Mouse (Mus musculus) heart, embryonic 14.5 days (tissue): ENCODE measurements around the gene Pakap. TPM values are rescaled to one million over a fixed set of nuclear protein-coding genes. Genes with fewer than 3 reads are reported as not detected.

ENCODE experiments used
- ATAC-seq: fragments of 200-750 bp; cut with Nextera tagmentation; 2 replicates; pipeline ENCODE4 v1.8.0; 2017; ENCODE audit warnings: low read depth, moderate TSS enrichment; ENCODE audit not compliant: insufficient number of reproducible peaks, insufficient read depth, low FRiP score
- H3K27ac ChIP-seq, 2 experiments: fragments of 200-500 bp in 1 of 2; fragments of 300-500 bp in 1 of 2; sonication (generic) in 1 of 2; replicated peaks in 1 of 2; 2 replicates each; pipeline ENCODE4 v1.5.1; 2012 to 2014; ENCODE audit warnings: low read depth in 2 of 2, low read length in 2 of 2, control low read depth in 1 of 2, mild to moderate bottlenecking in 1 of 2, mixed read lengths in 1 of 2; ENCODE audit not compliant: control insufficient read depth in 1 of 2, insufficient read depth in 1 of 2
- H3K27me3 ChIP-seq: fragments of 300-500 bp; sonication (generic); 2 replicates; pipeline ENCODE4 v1.6.1; 2014; ENCODE audit warnings: mild to moderate bottlenecking, low read length, control low read depth; ENCODE audit not compliant: control insufficient read depth, insufficient read depth
- H3K36me3 ChIP-seq: fragments of 300-500 bp; sonication (generic); 2 replicates; pipeline ENCODE4 v1.6.1; 2014; ENCODE audit warnings: mild to moderate bottlenecking, control low read depth, low read length, mixed read lengths; ENCODE audit not compliant: control insufficient read depth, insufficient read depth
- H3K4me1 ChIP-seq, 2 experiments: fragments of 200-500 bp in 1 of 2; fragments of 300-500 bp in 1 of 2; sonication (generic) in 1 of 2; 2 replicates each; pipeline ENCODE4 v1.6.1; 2012 to 2014; ENCODE audit warnings: low read length in 2 of 2, control low read depth in 1 of 2, mixed read lengths in 1 of 2; ENCODE audit not compliant: control insufficient read depth in 2 of 2, insufficient read depth in 2 of 2
- H3K4me2 ChIP-seq: fragments of 300-500 bp; sonication (generic); 2 replicates; pipeline ENCODE4 v1.6.1; 2014; ENCODE audit warnings: mild to moderate bottlenecking, low read length
- H3K4me3 ChIP-seq, 2 experiments: fragments of 200-500 bp in 1 of 2; fragments of 300-500 bp in 1 of 2; sonication (generic) in 1 of 2; 2 replicates each; pipeline ENCODE4 v1.5.1; 2012 to 2014; ENCODE audit warnings: low read length in 2 of 2, mild to moderate bottlenecking in 2 of 2, control low read depth in 1 of 2, low read depth in 1 of 2, moderate library complexity in 1 of 2; ENCODE audit not compliant: control insufficient read depth in 1 of 2, insufficient read depth in 1 of 2
- H3K9ac ChIP-seq: fragments of 300-500 bp; sonication (generic); 2 replicates; pipeline ENCODE4 v1.6.1; 2014; ENCODE audit warnings: mild to moderate bottlenecking, low read length
- H3K9me3 ChIP-seq: fragments of 300-500 bp; sonication (generic); 2 replicates; pipeline ENCODE4 v1.6.1; 2016; ENCODE audit warnings: low read length, control low read depth; ENCODE audit not compliant: control insufficient read depth
- WGBS: fragments of 180-500 bp; shearing (Covaris S2); extraction: QIAGEN DNeasy Blood & Tissue Kit; methylation state at CpG from one replicate; pipeline ENCODE4 v1.1.7; 2014; 5-methylcytosine and 5-hydroxymethylcytosine counted together
- polyA plus RNA-seq: library from polyadenylated mRNA; unstranded; fragments of >200 nt; fragmentation: Nextera tagmentation; extraction: Ambion mirVana; gene quantifications from 2 replicates; pipeline ENCODE4 v1.2.1, GENCODE M21; 2014

Gene Pakap
- polyA plus RNA-seq, 1 experiment from 2014 or later: 59.6 TPM

DNA sequence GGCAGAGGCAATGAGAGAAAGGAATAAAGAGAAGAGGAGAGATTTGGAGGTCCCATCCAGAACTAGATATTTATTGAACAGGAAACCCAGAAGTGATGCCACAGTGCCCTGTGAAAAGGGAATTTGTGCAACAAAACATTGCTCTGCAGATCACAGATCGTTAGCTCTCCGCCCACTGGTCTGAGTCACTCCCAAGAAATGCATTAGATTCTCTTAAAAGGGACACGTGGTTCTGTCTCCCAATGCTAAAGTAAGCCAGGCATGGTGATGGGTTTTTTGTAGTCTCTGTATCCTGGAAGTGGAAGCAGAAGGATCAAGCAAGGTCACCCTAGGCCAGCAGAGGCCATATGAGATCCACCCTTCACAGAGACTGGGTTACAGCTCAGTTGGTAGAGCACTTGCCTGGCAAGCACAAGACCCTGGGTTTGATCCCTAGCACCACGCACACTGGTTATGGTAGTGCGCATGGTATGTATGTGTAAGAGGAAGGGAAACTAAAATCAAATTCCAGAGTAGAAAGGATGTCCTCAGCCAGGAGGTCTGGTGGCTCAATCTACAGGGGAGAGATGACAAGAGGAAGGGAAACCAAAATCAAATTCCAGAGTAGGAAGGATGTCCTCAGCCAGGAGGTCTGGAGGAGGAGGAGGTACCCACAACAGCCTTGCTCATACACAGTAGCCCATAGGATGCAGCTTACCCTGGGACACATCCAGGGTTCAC, 84.4 kb downstream of the Pakap start:
- Histone ChIP-seq H3K27me3 (no peaks in the 10 kb centered on the region), H3K9me3 (no peaks in the 10 kb centered on the region), H3K4me1 (no peaks in the 10 kb centered on the region), H3K4me2 (no peak overlapping the region), H3K9ac (no peak overlapping the region), H3K4me3 (no peak overlapping the region), H3K27ac (no peak overlapping the region), H3K36me3 (peaks cover 90% of the 10 kb centered on the region)
- WGBS: 77% methylated on average over 5 of the region's 5 CpGs
- ATAC-seq: no peak

DNA sequence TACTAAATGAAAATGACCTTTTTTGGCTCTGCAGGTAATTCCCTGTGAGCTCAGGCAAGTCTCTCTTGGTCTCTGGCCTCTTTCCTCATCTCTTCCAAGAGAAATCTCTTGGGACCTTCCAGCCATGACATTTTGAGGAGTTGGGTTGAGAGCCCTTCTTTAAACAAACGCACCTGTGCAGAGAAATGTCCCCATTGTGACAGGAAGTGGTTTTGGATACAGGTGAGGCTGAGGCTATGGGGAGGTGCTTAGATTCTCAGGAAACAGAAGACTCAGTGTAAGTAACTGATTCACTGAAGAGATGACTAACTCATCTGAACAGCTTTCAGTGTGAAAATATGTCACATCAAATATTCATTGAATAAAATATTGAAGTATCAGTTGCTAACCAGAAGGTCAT, 88.0 kb downstream of the Pakap start:
- Histone ChIP-seq H3K4me3 (no peak overlapping the region), H3K27me3 (no peaks in the 10 kb centered on the region), H3K4me2 (no peak overlapping the region), H3K27ac (no peak overlapping the region), H3K36me3 (peaks cover 65% of the 10 kb centered on the region), H3K9ac (no peak overlapping the region), H3K4me1 (peaks cover 10 to 16% of the 10 kb centered on the region in 2 experiments), H3K9me3 (no peaks in the 10 kb centered on the region)
- WGBS: 84% methylated on average over 1 of the region's 1 CpGs
- no peak for ATAC-seq

DNA sequence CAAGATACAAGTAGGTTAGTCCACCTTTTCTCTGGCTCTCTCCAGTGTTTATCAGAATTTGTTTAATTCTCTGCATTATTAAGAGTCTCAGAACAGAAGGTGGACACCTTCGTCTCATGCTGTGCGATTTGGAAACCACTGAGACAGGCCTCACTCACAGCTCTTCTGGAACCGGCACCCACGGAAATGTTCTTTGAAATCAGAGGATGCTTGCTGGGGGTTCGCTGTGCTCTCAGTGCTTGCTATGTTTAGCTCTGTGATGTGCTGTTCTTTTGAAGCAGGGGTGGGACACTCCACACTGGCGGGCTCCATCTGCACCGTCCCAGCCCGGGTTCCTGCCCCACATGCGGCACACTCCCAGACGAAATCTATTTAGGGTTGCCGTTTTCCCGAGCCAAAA, 88.4 kb downstream of the Pakap start:
- no peak overlapping the region for H3K9ac ChIP-seq
- 71% methylated on average over 12 of the region's 12 CpGs for WGBS
- peaks cover 10 to 19% of the 10 kb centered on the region in 2 experiments for H3K4me1 ChIP-seq
- H3K27ac ChIP-seq: no peak overlapping the region
- no peaks in the 10 kb centered on the region for H3K27me3 ChIP-seq
- no peak overlapping the region for H3K4me3 ChIP-seq
- peaks cover 61% of the 10 kb centered on the region for H3K36me3 ChIP-seq
- no peaks in the 10 kb centered on the region for H3K9me3 ChIP-seq
- H3K4me2 ChIP-seq: no peak overlapping the region
- no peak for ATAC-seq

DNA sequence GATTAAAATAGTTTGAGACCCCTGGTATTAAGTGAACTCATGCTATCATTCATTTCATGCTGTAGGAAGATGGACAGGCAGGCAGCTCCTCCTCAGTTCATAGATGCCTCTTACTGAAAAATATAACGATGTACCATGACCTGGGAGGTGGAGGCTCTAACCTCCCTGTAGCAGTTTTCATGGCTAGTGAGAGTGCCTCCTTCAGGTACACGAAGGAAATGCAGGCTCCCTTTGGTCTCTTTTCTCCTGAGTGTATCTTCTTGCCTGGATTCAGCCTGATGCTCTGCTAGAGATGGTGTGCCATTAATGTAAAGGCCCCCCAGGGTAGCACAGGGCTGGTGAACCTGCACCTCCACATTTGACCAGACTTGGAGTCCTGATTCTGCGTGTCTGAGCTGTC, 88.9 kb downstream of the Pakap start:
- Histone ChIP-seq H3K9me3 (no peaks in the 10 kb centered on the region), H3K4me1 (peaks cover 10 to 19% of the 10 kb centered on the region in 2 experiments), H3K36me3 (peaks cover 56% of the 10 kb centered on the region), H3K9ac (no peak overlapping the region), H3K4me2 (no peak overlapping the region), H3K27ac (no peak overlapping the region), H3K27me3 (no peaks in the 10 kb centered on the region), H3K4me3 (no peak overlapping the region)
- no peak for ATAC-seq
- 83% methylated on average over 3 of the region's 3 CpGs for WGBS

DNA sequence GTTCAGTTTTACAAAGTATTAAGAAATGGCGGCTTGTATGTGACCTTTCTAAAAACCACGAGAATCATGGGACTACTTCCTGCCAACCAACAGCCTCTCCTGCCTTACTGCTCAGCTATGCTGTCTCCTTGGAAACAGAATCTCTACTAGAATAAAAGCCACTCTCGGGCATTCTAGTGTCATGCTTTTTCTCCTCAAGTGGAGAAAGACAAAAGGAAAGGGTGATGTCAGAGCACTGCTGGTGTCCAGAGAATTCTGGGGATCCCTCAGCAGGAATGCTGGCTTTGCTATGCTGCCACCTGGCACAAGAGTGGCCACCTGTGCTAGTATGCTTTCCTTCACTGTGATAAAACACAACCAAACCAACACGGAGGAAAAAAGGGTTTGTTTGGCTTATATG, 92.5 kb downstream of the Pakap start:
- 17% methylated on average over 4 of the region's 4 CpGs for WGBS
- Histone ChIP-seq H3K27ac (peak overlapping the region in 1 of 2 experiments; percentile 41; a peak in 2 of 4 replicates), H3K27me3 (no peaks in the 10 kb centered on the region), H3K36me3 (peaks cover 42% of the 10 kb centered on the region), H3K9me3 (no peaks in the 10 kb centered on the region), H3K4me1 (peaks cover 10 to 19% of the 10 kb centered on the region in 2 experiments), H3K4me3 (no peak overlapping the region), H3K4me2 (no peak overlapping the region), H3K9ac (no peak overlapping the region)
- no peak for ATAC-seq

DNA sequence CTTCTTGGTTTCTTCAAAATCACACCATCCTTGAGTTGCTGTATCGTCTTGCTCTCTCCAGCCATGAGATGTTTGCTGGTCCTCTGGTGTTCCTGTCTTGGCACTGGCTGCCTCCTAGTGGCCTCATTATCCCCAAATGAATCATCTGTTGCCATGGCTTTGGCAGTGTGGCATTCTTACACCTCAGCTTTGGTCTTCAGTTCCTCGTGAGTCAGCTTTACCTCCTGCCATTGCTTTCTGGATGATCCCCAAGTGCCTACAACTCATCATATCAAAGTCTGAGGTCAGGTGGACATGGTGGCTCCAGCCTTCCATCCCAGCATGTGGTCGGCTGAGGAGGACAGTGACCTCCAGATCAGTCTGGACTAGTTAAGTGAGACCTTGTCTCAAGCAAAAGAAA, 98.1 kb downstream of the Pakap start:
- Histone ChIP-seq H3K27me3 (no peaks in the 10 kb centered on the region), H3K4me3 (no peak overlapping the region), H3K27ac (no peak overlapping the region), H3K9me3 (no peaks in the 10 kb centered on the region), H3K9ac (no peak overlapping the region), H3K4me2 (no peak overlapping the region), H3K36me3 (peaks cover 17% of the 10 kb centered on the region), H3K4me1 (peaks cover 14 to 34% of the 10 kb centered on the region in 2 experiments)
- no peak for ATAC-seq
- 70% methylated on average over 3 of the region's 3 CpGs for WGBS

DNA sequence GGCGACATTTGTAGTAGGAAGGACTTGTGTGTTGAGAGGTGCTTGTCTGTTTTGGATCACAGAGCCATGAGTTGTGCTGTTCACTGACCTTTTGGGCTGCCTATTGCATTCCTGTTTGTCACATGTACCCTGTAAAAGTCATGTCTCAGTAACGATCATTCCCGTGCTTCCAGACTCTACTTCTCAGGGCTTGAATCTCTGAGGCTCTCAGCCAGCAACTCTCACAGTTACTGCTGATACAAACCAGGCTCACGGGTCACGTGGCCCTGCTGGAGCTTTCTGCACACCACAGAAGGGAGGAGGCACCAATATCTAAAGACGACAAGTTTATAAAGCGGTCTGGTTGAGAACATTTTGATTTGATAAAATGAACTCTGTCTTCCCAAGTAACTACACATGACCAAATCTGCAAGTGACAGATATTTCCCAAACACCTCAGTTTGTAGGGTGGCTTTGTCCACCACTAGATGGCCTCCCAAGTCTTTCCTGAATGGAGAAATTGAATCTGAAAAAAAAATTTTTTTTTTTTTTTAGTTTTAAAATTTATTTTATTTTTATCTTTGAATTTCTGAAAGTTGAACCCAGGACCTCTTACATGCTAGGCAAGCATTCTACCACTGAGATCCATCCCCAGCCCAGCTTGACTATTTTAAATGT, 103.0 kb downstream of the Pakap start:
- Histone ChIP-seq H3K4me1 (peaks cover 38 to 79% of the 10 kb centered on the region in 2 experiments), H3K9ac (0 out of 2 replicates have a peak overlapping the region, but pooled peaks have one; percentile 6), H3K36me3 (peaks cover 3% of the 10 kb centered on the region), H3K4me3 (no peak overlapping the region), H3K27ac (peak overlapping the region; percentile 78 to 85), H3K27me3 (no peaks in the 10 kb centered on the region), H3K4me2 (peak overlapping the region; percentile 48), H3K9me3 (no peaks in the 10 kb centered on the region)
- 5% methylated on average over 7 of the region's 7 CpGs for WGBS
- peak; percentile 71; the same call in 1 of the 2 replicates for ATAC-seq
